Mouse (Mus musculus): ENCODE results near the gene Ccdc159. TPM values are rescaled to one million over a fixed set of nuclear protein-coding genes. Genes with fewer than 3 reads are reported as not detected.

The Ccdc159 gene
- total and polyA plus RNA-seq, 2 experiments = 7.6 to 11.6 TPM

DNA sequence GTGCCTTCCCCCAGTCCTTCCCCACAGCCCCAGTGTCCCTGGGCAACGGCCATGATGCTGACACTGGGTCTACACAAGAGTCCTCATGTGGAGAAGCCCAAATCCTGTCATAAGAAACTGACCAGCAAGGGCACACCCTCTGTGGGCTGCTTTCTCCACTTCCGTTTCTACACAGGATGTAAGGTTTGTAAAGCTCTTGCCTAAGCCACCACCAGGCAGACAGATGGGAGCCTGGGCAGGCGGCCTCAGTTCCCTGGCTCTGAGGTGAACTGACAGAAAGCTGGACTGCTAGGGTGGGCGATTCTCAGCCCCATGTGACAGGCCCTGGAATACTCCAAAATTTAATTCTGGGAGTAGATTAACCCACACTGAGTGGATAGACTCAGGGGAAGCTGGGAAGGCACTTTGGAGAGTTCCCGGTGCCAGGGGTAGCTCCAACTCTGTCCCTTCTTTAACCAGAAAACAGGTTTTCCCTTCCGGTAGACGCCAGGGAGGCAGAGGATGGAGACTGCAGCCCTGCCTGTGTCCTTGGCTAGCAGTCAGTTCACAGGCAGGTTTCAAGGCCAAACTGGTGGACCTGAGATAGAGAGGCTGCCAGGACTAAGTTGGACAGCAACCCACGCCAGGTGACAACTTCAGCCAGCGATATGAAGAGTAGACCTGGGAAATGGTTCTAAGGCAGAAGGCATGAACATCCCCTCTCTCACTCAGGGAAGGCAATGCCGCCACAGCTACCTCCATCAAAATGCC, 17.6 kb upstream of the Ccdc159 start:
- no peak overlapping the region for H3K9ac ChIP-seq (ENCODE audit: low read depth, low read length)
- DNase-seq (ENCODE audit: extremely low read depth, low read depth, low spot score) = no peak
- WGBS = 82% methylated on average over 10 of the region's 10 CpGs
- H3K27me3 ChIP-seq (ENCODE audit: control insufficient read depth, insufficient read depth, low read length) = no peaks in the 10 kb centered on the region
- no peaks in the 10 kb centered on the region for H3K4me1 ChIP-seq (ENCODE audit: control insufficient read depth, insufficient read depth, low read length)
- TF ChIP-seq CTCF (IDR thresholded peaks at IDR 0.05; ENCODE audit: low read depth, low read length) = no peak
- no peak for TF ChIP-seq POLR2A (IDR thresholded peaks at IDR 0.05; ENCODE audit: extremely low read depth, insufficient read depth, low read length)
- H3K27ac ChIP-seq (replicated peaks; ENCODE audit: insufficient read depth, low read depth, low read length) = no peak overlapping the region
- no peak overlapping the region for H3K4me3 ChIP-seq (ENCODE audit: insufficient read depth, low read depth, low read length)
- no peaks in the 10 kb centered on the region for H3K79me2 ChIP-seq (ENCODE audit: control insufficient read depth, insufficient read depth, low read length)
- no peaks in the 10 kb centered on the region for H3K36me3 ChIP-seq (ENCODE audit: control insufficient read depth, insufficient read depth, low read length)

DNA sequence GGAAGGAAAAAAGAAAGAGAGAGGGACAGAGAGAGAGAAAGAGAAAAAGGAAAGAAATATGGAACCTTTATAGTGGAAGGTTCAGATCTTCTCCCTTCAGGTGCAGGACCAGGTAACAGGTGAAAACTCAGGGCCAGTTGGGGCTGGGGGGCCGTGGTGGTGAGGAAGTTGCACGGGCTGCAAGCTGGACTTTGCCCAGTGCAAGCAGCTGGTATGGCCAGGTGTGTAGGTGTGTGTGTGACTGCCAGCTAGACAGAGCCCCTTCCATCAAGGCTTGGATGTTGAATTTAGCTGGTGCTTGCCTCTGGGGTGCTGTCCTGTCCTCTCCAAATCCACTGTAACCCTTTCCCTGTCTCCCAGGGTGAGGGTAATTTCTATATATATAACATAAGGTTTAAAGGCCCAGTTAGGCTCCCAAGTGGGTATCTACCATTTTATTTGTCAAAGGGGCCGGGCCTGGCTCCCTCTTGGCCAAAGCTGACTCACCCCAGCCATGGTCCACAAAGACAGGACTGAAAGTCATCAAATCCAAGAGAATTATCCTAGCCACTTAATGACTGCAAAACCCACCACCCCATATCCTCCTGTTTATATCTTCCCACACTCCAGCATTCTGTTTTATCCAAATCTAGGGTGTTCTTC, 10.3 kb upstream of the Ccdc159 start:
- peaks cover 5% of the 10 kb centered on the region; the same call in 1 of the 2 replicates for H3K4me1 ChIP-seq (ENCODE audit: control insufficient read depth, insufficient read depth, low read length)
- H3K27ac ChIP-seq (replicated peaks; ENCODE audit: insufficient read depth, low read depth, low read length) = no peak overlapping the region
- WGBS = 44% methylated on average over 3 of the region's 3 CpGs
- DNase-seq (ENCODE audit: extremely low read depth, low read depth, low spot score) = no peak
- no peaks in the 10 kb centered on the region for H3K79me2 ChIP-seq (ENCODE audit: control insufficient read depth, insufficient read depth, low read length)
- TF ChIP-seq CTCF (IDR thresholded peaks at IDR 0.05; ENCODE audit: low read depth, low read length) = no peak
- no peak for TF ChIP-seq POLR2A (IDR thresholded peaks at IDR 0.05; ENCODE audit: extremely low read depth, insufficient read depth, low read length)
- no peak overlapping the region for H3K9ac ChIP-seq (ENCODE audit: low read depth, low read length)
- H3K36me3 ChIP-seq (ENCODE audit: control insufficient read depth, insufficient read depth, low read length) = no peaks in the 10 kb centered on the region
- no peak overlapping the region; the same call in 1 of the 2 replicates for H3K4me3 ChIP-seq (ENCODE audit: insufficient read depth, low read depth, low read length)
- H3K27me3 ChIP-seq (ENCODE audit: control insufficient read depth, insufficient read depth, low read length) = no peaks in the 10 kb centered on the region

DNA sequence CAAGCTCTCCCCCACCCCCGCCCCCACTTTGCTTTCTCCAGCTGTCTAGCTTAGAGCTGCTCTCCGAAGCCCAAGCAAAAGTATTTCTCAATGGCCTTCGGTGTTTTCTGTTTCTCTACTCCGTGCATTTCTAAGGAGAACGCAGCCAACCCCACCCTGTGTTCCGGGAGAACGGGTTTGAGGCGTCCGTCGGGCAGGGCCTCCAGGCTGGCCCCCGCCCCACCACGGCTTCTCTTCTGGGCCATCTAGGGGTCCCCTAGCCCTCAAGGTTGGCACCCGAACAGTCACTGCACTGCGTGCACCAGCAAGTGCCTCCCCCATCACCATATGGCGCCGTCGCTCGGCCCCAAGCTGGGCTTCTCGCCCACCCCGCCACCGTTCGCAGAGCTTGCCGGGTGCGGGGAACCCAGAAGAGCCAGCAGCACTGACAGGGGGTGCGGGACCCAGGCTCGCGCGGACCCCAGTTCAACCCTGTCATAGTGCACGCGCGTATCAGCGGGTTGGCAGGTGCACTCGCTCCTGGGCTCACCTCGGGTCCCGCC, 9.7 kb upstream of the Ccdc159 start:
- no peak for TF ChIP-seq POLR2A (IDR thresholded peaks at IDR 0.05; ENCODE audit: extremely low read depth, insufficient read depth, low read length)
- TF ChIP-seq CTCF (IDR thresholded peaks at IDR 0.05; ENCODE audit: low read depth, low read length) = no peak
- Histone ChIP-seq H3K36me3 (ENCODE audit: control insufficient read depth, insufficient read depth, low read length) (peaks cover 2% of the 10 kb centered on the region; the same call in 1 of the 2 replicates), H3K4me1 (ENCODE audit: control insufficient read depth, insufficient read depth, low read length) (peaks cover 5% of the 10 kb centered on the region; the same call in 1 of the 2 replicates), H3K9ac (ENCODE audit: low read depth, low read length) (peak overlapping the region; percentile 81), H3K27ac (replicated peaks; ENCODE audit: insufficient read depth, low read depth, low read length) (peak overlapping the region; percentile 49), H3K4me3 (ENCODE audit: insufficient read depth, low read depth, low read length) (peak overlapping the region; percentile 75), H3K79me2 (ENCODE audit: control insufficient read depth, insufficient read depth, low read length) (no peaks in the 10 kb centered on the region), H3K27me3 (ENCODE audit: control insufficient read depth, insufficient read depth, low read length) (no peaks in the 10 kb centered on the region)
- no peak for DNase-seq (ENCODE audit: extremely low read depth, low read depth, low spot score)
- 1% methylated on average over 35 of the region's 35 CpGs for WGBS

DNA sequence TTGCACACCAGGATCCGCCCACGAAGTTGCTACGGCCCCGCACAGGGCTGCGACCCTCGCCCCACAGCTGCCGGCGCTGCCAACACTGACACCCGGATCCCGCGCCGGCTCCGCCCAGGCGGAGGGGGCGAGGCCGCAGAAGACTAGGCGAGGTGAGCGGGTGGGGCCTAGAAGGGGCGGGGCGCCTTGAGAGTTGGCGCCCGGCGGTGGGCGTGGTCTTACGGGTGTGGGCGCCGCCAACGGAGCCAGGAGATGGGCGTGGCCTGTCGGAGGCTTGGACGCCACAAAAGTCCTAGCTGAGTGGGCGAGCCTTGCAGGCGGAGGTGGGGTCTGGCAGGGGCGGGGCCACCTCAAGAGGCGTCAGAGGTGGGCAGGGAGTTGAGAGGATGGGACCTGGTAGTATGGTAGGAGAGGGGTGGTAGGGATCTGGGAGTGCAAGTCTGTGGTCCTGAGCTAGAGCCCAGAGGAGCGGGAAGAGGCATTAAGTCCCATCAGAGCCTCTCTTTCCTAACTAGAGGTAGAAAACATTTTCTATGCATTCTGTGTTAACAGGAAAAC, 9.2 kb upstream of the Ccdc159 start, which contains the start of gene Rab3d:
TSS of gene Rab3d (minus strand) at position 158 of the 558 bp plus-strand sequence.
- peaks cover 5% of the 10 kb centered on the region; the same call in 1 of the 2 replicates for H3K4me1 ChIP-seq (ENCODE audit: control insufficient read depth, insufficient read depth, low read length)
- DNase-seq (ENCODE audit: extremely low read depth, low read depth, low spot score) = peak; percentile 80
- no peaks in the 10 kb centered on the region for H3K27me3 ChIP-seq (ENCODE audit: control insufficient read depth, insufficient read depth, low read length)
- H3K9ac ChIP-seq (ENCODE audit: low read depth, low read length) = peak within 1 kb of the TSS; percentile 81
- peaks cover 2% of the 10 kb centered on the region for H3K36me3 ChIP-seq (ENCODE audit: control insufficient read depth, insufficient read depth, low read length)
- no peaks in the 10 kb centered on the region for H3K79me2 ChIP-seq (ENCODE audit: control insufficient read depth, insufficient read depth, low read length)
- H3K27ac ChIP-seq (replicated peaks; ENCODE audit: insufficient read depth, low read depth, low read length) = peak within 1 kb of the TSS; percentile 49
- peak within 1 kb of the TSS; percentile 75 for H3K4me3 ChIP-seq (ENCODE audit: insufficient read depth, low read depth, low read length)
- TF ChIP-seq CTCF (IDR thresholded peaks at IDR 0.05; ENCODE audit: low read depth, low read length) (no peak), POLR2A (IDR thresholded peaks at IDR 0.05; ENCODE audit: extremely low read depth, insufficient read depth, low read length) (no peak)
- WGBS = under 1% methylated on average over 36 of the region's 36 CpGs

DNA sequence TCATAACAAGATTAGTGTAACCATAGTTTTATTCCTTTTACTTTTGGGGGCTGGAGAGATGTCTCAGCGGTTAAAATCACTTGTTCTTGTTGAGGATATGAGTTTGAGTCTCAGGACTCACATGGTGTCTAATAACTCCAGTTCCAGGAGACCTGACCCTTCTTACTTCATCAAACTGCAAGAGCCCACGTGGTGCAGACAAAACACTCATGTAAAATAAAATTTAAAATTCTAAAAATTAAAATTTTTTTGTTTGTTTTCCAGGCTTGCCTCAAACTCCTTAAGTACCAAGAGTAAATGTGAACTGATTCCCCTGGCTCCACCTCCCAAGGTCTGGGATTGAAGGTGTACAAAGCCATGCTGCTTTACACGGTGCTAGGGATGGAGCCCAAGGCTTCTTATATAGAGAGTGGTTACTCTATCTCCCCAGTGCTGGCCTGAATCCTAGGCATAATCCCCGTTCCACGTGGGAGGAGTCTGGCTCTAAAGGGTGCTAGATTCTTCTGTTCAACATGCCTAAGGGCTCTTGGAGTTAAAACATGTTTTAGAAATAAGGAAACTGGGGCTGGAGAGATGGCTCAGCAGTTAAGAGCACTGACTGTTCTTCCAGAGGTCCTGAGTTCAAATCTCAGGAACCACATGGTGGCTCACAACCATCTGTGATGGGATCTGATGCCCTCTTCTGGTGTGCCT, 8.4 kb upstream of the Ccdc159 start:
- peaks cover 5% of the 10 kb centered on the region for H3K36me3 ChIP-seq (ENCODE audit: control insufficient read depth, insufficient read depth, low read length)
- peaks cover 10% of the 10 kb centered on the region for H3K4me1 ChIP-seq (ENCODE audit: control insufficient read depth, insufficient read depth, low read length)
- H3K79me2 ChIP-seq (ENCODE audit: control insufficient read depth, insufficient read depth, low read length) = no peaks in the 10 kb centered on the region
- 42% methylated on average over 5 of the region's 5 CpGs for WGBS
- H3K27me3 ChIP-seq (ENCODE audit: control insufficient read depth, insufficient read depth, low read length) = no peaks in the 10 kb centered on the region
- no peak overlapping the region for H3K4me3 ChIP-seq (ENCODE audit: insufficient read depth, low read depth, low read length)
- H3K9ac ChIP-seq (ENCODE audit: low read depth, low read length) = no peak overlapping the region
- TF ChIP-seq CTCF (IDR thresholded peaks at IDR 0.05; ENCODE audit: low read depth, low read length) (no peak), POLR2A (IDR thresholded peaks at IDR 0.05; ENCODE audit: extremely low read depth, insufficient read depth, low read length) (no peak)
- DNase-seq (ENCODE audit: extremely low read depth, low read depth, low spot score) = no peak
- H3K27ac ChIP-seq (replicated peaks; ENCODE audit: insufficient read depth, low read depth, low read length) = no peak overlapping the region; the same call in 1 of the 2 replicates
